Mouse (Mus musculus) midbrain, embryonic 16.5 days (tissue): ENCODE results near the gene Olfr1106. TPM values are rescaled to one million over a fixed set of nuclear protein-coding genes. Genes with fewer than 3 reads are reported as not detected.

ENCODE experiments used
- ATAC-seq: fragments of 200-750 bp; cut with Nextera tagmentation; 2 replicates; pipeline ENCODE4 v1.8.0; 2017; ENCODE audit warnings: moderate TSS enrichment
- H3K27ac ChIP-seq: fragments of 300-500 bp; sonication (generic); 2 replicates; pipeline ENCODE4 v1.5.1; 2014; ENCODE audit warnings: mild to moderate bottlenecking, low read length, mixed read lengths
- H3K27me3 ChIP-seq: fragments of 300-500 bp; sonication (generic); 2 replicates; pipeline ENCODE4 v1.6.1; 2014; ENCODE audit warnings: low read depth, low read length, mixed read lengths; ENCODE audit not compliant: control insufficient read depth, insufficient read depth
- H3K36me3 ChIP-seq: fragments of 300-500 bp; sonication (generic); 2 replicates; pipeline ENCODE4 v1.6.1; 2014; ENCODE audit warnings: mild to moderate bottlenecking, low read length, moderate library complexity, mixed read lengths; ENCODE audit not compliant: control insufficient read depth, insufficient read depth
- H3K4me1 ChIP-seq: fragments of 300-500 bp; sonication (generic); 2 replicates; pipeline ENCODE4 v1.6.1; 2014; ENCODE audit warnings: mild to moderate bottlenecking, low read length, mixed read lengths; ENCODE audit not compliant: control insufficient read depth, insufficient read depth
- H3K4me2 ChIP-seq: fragments of 300-500 bp; sonication (generic); 2 replicates; pipeline ENCODE4 v1.6.1; 2014; ENCODE audit warnings: mild to moderate bottlenecking, low read length, mixed read lengths
- H3K4me3 ChIP-seq: fragments of 300-500 bp; sonication (generic); 2 replicates; pipeline ENCODE4 v1.5.1; 2014; ENCODE audit warnings: low read depth, mild to moderate bottlenecking, low read length, moderate library complexity, mixed read lengths
- H3K9ac ChIP-seq: fragments of 300-500 bp; sonication (generic); 2 replicates; pipeline ENCODE4 v1.6.1; 2014; ENCODE audit warnings: low read depth, low read length, mixed read lengths
- H3K9me3 ChIP-seq: fragments of 300-500 bp; sonication (generic); replicated peaks from 2 replicates; pipeline ENCODE4 v1.6.1; 2014; ENCODE audit warnings: mild to moderate bottlenecking, low read length, mixed read lengths; ENCODE audit not compliant: control insufficient read depth, poor library complexity, severe bottlenecking
- WGBS: fragments of 180-500 bp; shearing (Covaris S2); extraction: QIAGEN DNeasy Blood & Tissue Kit; methylation state at CpG from one replicate; pipeline ENCODE4 v1.1.7; 2014; 5-methylcytosine and 5-hydroxymethylcytosine counted together
- polyA plus RNA-seq: library from polyadenylated mRNA; unstranded; fragments of >200 nt; fragmentation: Nextera tagmentation; extraction: Ambion mirVana; gene quantifications from 2 replicates; pipeline ENCODE4 v1.2.1, GENCODE M21; 2015

Gene Olfr1106
- polyA plus RNA-seq: not detected in 2 replicates

GRCm38 (mm10) chr2:87052173-87052572, at the start of gene Olfr1106:
Olfr1106 (minus strand) TSS chr2:87052273.
- Histone ChIP-seq H3K9ac (no peak within 1 kb of the TSS), H3K4me2 (no peak within 1 kb of the TSS), H3K9me3 (no peaks in the 10 kb centered on the region), H3K27ac (no peak within 1 kb of the TSS), H3K36me3 (no peaks in the 10 kb centered on the region), H3K27me3 (no peaks in the 10 kb centered on the region), H3K4me1 (no peaks in the 10 kb centered on the region), H3K4me3 (no peak within 1 kb of the TSS)
- WGBS: 75% methylated on average over 1 of the region's 1 CpGs
- no peak for ATAC-seq

GRCm38 (mm10) chr2:87095908-87096307, 43.8 kb upstream of the Olfr1106 start, which contains the start of gene Olfr1109:
Olfr1109 (minus strand) TSS chr2:87096008.
- no peak for ATAC-seq

GRCm38 (mm10) chr2:87075717-87076116, 23.6 kb upstream of the Olfr1106 start, which contains the start of gene Olfr1107:
Olfr1107 (minus strand) TSS chr2:87075817.
- no peak for ATAC-seq
- Histone ChIP-seq H3K36me3 (no peaks in the 10 kb centered on the region), H3K4me3 (no peak within 1 kb of the TSS), H3K9ac (no peak within 1 kb of the TSS), H3K4me2 (no peak within 1 kb of the TSS), H3K27me3 (no peaks in the 10 kb centered on the region), H3K27ac (no peak within 1 kb of the TSS), H3K4me1 (no peaks in the 10 kb centered on the region), H3K9me3 (no peaks in the 10 kb centered on the region)
- WGBS: 88% methylated on average over 1 of the region's 1 CpGs

More at GRCm38 (mm10) chr2:87095908-87096307, 43.8 kb upstream of the Olfr1106 start, which contains the start of gene Olfr1109:
- Histone ChIP-seq H3K9me3 (no peaks in the 10 kb centered on the region), H3K4me2 (no peak within 1 kb of the TSS), H3K4me3 (no peak within 1 kb of the TSS), H3K36me3 (no peaks in the 10 kb centered on the region), H3K27me3 (no peaks in the 10 kb centered on the region), H3K27ac (no peak within 1 kb of the TSS), H3K9ac (no peak within 1 kb of the TSS), H3K4me1 (no peaks in the 10 kb centered on the region)
- whole genome bisulfite sequencing: 56% methylated on average over 1 of the region's 1 CpGs

DNA sequence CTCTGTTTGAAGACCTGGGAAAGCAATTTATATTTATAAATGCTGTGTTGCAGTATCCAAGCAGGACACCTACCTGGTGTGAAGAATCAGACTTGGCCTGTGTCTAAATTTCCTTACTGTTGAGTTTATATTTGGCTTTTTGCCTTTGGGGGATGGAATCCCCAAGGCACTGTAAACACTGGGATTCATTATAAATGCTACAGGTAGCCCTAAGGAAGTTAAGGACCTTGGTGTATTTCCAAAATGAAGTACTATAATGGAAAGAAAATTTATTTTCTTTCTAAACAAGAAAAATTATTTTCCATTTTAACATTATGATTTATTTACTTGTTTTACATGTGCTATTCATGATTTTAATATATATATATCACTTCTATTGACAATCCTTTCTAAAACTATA, 15.6 kb downstream of the Olfr1106 start, which contains the start of gene Olfr1105:
TSS of gene Olfr1105 (minus strand) at position 101 of the 400 bp plus-strand sequence.
- ATAC-seq: no peak

GRCm38 (mm10) chr2:87026980-87027379, 25.1 kb downstream of the Olfr1106 start, which contains the start of gene Olfr1104:
Olfr1104 (minus strand) TSS chr2:87027080.
- Histone ChIP-seq H3K4me2 (no peak within 1 kb of the TSS), H3K36me3 (no peaks in the 10 kb centered on the region), H3K4me1 (no peaks in the 10 kb centered on the region), H3K4me3 (no peak within 1 kb of the TSS), H3K9me3 (no peaks in the 10 kb centered on the region), H3K9ac (no peak within 1 kb of the TSS), H3K27ac (no peak within 1 kb of the TSS), H3K27me3 (no peaks in the 10 kb centered on the region)
- WGBS: 86% methylated on average over 1 of the region's 1 CpGs
- no peak for ATAC-seq

More for the DNA sequence above, 15.6 kb downstream of the Olfr1106 start, which contains the start of gene Olfr1105:
- Histone ChIP-seq H3K4me2 (no peak within 1 kb of the TSS), H3K27me3 (no peaks in the 10 kb centered on the region), H3K4me1 (no peaks in the 10 kb centered on the region), H3K27ac (no peak within 1 kb of the TSS), H3K4me3 (no peak within 1 kb of the TSS), H3K9ac (no peak within 1 kb of the TSS), H3K36me3 (no peaks in the 10 kb centered on the region), H3K9me3 (no peaks in the 10 kb centered on the region)

DNA sequence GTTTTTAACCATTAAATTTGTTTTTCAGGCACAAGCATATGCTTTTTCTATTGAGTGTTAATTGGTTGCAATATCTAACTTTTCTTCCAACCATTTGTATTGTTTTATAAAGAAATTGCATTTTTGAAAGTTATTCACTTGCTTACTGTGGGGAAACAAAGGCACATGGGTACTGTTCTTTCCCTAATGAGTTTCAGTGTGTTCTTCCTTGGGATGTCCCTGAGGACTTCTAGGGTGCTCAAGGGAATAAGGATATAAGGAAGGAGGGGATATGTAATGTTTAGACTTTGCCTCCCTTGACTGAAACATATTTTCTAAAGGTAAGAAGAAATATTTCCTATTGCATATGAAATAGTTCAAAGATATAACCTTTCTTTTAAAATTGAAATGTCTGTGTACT, 54.0 kb downstream of the Olfr1106 start, which contains the start of gene Olfr1102:
TSS of gene Olfr1102 (plus strand) at position 301 of the 400 bp plus-strand sequence.
- Histone ChIP-seq H3K27me3 (no peaks in the 10 kb centered on the region), H3K9me3 (no peaks in the 10 kb centered on the region), H3K4me3 (no peak within 1 kb of the TSS), H3K27ac (no peak within 1 kb of the TSS), H3K9ac (no peak within 1 kb of the TSS), H3K4me1 (no peaks in the 10 kb centered on the region), H3K4me2 (no peak within 1 kb of the TSS), H3K36me3 (no peaks in the 10 kb centered on the region)
- no peak for ATAC-seq

Other genes with a start within 250 kb of the Olfr1106 start
- not detected in 2 replicates for gene Olfr141, start 242.3 kb downstream of the Olfr1106 start, polyA plus RNA-seq
- not detected in 2 replicates for gene Olfr1094, start 227.6 kb downstream of the Olfr1106 start, polyA plus RNA-seq
- not detected in 2 replicates for gene Olfr1095, start 200.6 kb downstream of the Olfr1106 start, polyA plus RNA-seq
- not detected in 2 replicates for gene Gm13723, start 177.5 kb downstream of the Olfr1106 start, polyA plus RNA-seq
- gene Olfr1097, start 160.1 kb downstream of the Olfr1106 start, polyA plus RNA-seq: not detected in 2 replicates
- gene Olfr1098, start 127.7 kb downstream of the Olfr1106 start, polyA plus RNA-seq: not detected in 2 replicates
- gene Olfr1099, start 91.6 kb downstream of the Olfr1106 start, polyA plus RNA-seq: not detected in 2 replicates
- gene Olfr1100, start 72.3 kb downstream of the Olfr1106 start, polyA plus RNA-seq: not detected in 2 replicates
- not detected in 2 replicates for gene Olfr1101, start 61.1 kb downstream of the Olfr1106 start, polyA plus RNA-seq
- not detected in 2 replicates for gene Olfr1102, start 53.9 kb downstream of the Olfr1106 start, polyA plus RNA-seq
- gene Olfr1104, start 25.2 kb downstream of the Olfr1106 start, polyA plus RNA-seq: not detected in 2 replicates
- gene Olfr1105, start 15.7 kb downstream of the Olfr1106 start, polyA plus RNA-seq: not detected in 2 replicates
- gene Olfr1107, start 23.5 kb upstream of the Olfr1106 start, polyA plus RNA-seq: not detected in 2 replicates
- gene Olfr1109, start 43.7 kb upstream of the Olfr1106 start, polyA plus RNA-seq: not detected in 2 replicates
- gene Olfr259, start 62.3 kb upstream of the Olfr1106 start, polyA plus RNA-seq: not detected in 2 replicates
- gene Olfr1110, start 88.0 kb upstream of the Olfr1106 start, polyA plus RNA-seq: not detected in 2 replicates
- gene Olfr1111, start 100.4 kb upstream of the Olfr1106 start, polyA plus RNA-seq: not detected in 2 replicates
- gene Olfr1112, start 135.5 kb upstream of the Olfr1106 start, polyA plus RNA-seq: not detected in 2 replicates
- not detected in 2 replicates for gene Olfr1113, start 156.7 kb upstream of the Olfr1106 start, polyA plus RNA-seq
- not detected in 2 replicates for gene Olfr1115, start 195.7 kb upstream of the Olfr1106 start, polyA plus RNA-seq
- gene Olfr1116, start 215.3 kb upstream of the Olfr1106 start, polyA plus RNA-seq: not detected in 2 replicates